Mouse (Mus musculus) cerebellum, adult 2 months (tissue): ENCODE results near the gene Soga1.

Experiments used
- CTCF ChIP-seq: fragments of 200-500 bp; IDR thresholded peaks from 2 replicates; pipeline ENCODE4 v1.5.1; 2011; ENCODE audit warnings: low read depth, mild to moderate bottlenecking, control low read depth, low read length, moderate library complexity, borderline replicate concordance; ENCODE audit not compliant: insufficient read depth
- POLR2A ChIP-seq: fragments of 200-500 bp; IDR thresholded peaks from 2 replicates; pipeline ENCODE4 v1.6.1; 2011; ENCODE audit warnings: low read length, control low read depth, borderline replicate concordance; ENCODE audit not compliant: insufficient read depth

- TF ChIP-seq POLR2A (no peak), CTCF (no peak)
Observed at GRCm38 (mm10) chr2:157081331-157081730, 2.3 kb upstream of the Soga1 start.
